Mouse (Mus musculus): ENCODE data around the gene Sbf1.

Sbf1 gene

GRCm38 (mm10) chr15:89315190-89315731 lies at the start of gene Sbf1:
TSS of gene Sbf1 (minus strand) at chr15:89315311.
- peak; percentile 96 for DNase-seq (ENCODE audit: extremely low spot score, low spot score)

- DNase-seq (ENCODE audit: extremely low spot score, low spot score), result no peak
Measured at GRCm38 (mm10) chr15:89363051-89363450, 47.9 kb upstream of the Sbf1 start.

DNA sequence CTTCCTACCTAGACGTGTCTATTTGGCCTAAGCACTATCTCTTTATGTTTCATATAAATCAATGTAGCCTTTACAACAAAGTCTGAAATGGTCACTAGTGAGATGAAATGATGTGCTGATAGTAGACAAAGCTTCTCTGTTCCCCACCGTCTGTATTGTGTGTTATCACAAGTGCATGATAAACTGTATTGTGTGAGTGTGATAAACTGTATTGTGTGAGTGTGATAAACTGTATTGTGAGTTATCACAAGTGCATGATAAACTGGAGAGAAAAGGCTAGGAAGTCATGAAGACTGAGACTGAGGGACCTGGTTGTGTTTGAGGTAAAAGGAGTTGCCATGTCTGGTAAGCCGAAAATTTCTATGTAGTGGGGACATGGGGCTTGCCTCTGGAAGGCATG lies 43.7 kb upstream of the Sbf1 start:
- no peak for DNase-seq (ENCODE audit: extremely low spot score, low spot score)

DNA sequence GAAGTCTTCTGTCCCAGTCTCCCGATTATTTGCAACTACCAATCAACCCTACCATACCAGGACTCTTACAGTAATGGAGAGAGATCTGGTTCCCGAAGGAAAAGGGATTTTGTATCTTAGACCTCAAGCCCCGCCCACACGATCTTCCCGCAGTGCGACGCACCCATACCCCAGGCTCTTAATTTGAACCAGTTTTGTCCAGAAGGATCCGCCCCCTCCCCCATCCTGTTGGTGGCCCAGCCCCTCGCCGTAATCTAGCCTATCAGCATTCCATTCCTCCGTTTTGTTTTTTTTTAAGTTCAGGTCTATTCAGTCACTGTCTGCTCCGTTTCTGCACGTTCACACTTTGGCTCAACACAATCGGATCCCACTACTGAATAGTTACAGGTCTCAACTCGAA lies 41.3 kb upstream of the Sbf1 start:
- DNase-seq (ENCODE audit: extremely low spot score, low spot score), result peak; percentile 88

- DNase-seq (ENCODE audit: extremely low spot score, low spot score), result peak; percentile 99
Measured at GRCm38 (mm10) chr15:89355241-89356187, 40.4 kb upstream of the Sbf1 start, which contains the start of the genes Lmf2 and Ncaph2. TSS of gene Lmf2 (minus strand) at chr15:89355659. TSS of gene Ncaph2 (plus strand) at chr15:89355719.

DNA sequence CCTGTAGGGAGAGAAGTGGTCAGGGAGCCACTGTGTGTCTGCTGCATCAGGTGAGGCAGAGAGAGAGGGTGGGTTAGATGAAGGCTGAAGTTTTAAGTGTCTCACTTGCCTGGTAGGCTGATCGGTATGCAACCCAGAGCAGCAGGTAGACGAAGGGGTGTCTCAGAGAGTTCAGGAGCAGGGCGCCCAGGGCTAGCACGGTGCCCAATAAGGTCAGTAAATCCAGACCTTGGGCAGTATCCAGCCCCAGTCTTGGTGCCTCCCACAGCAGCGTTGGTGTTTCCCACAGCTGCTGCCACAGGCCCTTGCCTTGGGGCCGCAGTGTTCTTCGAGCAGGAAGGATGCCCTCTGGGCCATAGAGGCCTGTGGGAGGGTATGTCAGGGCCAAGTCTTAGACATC lies 39.3 kb upstream of the Sbf1 start:
- DNase-seq (ENCODE audit: extremely low spot score, low spot score), result no peak

GRCm38 (mm10) chr15:89353837-89354236 lies 38.7 kb upstream of the Sbf1 start:
- DNase-seq (ENCODE audit: extremely low spot score, low spot score), result no peak

- DNase-seq (ENCODE audit: extremely low spot score, low spot score), result no peak
Measured at GRCm38 (mm10) chr15:89352795-89353194, 37.7 kb upstream of the Sbf1 start.

- no peak for DNase-seq (ENCODE audit: extremely low spot score, low spot score)
Measured at GRCm38 (mm10) chr15:89352054-89352453, 36.9 kb upstream of the Sbf1 start.

- DNase-seq (ENCODE audit: extremely low spot score, low spot score), result no peak
Measured at GRCm38 (mm10) chr15:89351302-89351701, 36.2 kb upstream of the Sbf1 start.

DNA sequence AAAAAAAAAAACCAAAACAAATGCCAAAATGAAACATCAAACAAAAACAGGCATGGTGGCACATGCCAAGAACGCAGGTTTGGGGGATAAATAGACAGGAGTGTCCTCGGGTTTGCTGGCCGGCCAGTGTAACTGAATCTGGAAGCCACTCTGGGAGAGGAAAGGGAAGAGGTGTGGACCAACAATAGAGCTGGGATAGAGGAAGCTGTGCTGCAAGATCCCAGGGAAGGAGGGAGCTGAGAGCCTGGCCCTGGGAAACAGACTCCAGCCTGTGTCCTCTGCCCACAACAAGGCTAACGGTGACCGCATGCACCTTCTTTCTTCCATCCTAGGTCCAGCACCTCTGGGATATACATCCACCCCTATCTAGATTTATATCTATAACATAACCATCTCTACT lies 35.3 kb upstream of the Sbf1 start:
- no peak for DNase-seq (ENCODE audit: extremely low spot score, low spot score)

- no peak for DNase-seq (ENCODE audit: extremely low spot score, low spot score)
Measured at GRCm38 (mm10) chr15:89343325-89343724, 28.2 kb upstream of the Sbf1 start.

DNA sequence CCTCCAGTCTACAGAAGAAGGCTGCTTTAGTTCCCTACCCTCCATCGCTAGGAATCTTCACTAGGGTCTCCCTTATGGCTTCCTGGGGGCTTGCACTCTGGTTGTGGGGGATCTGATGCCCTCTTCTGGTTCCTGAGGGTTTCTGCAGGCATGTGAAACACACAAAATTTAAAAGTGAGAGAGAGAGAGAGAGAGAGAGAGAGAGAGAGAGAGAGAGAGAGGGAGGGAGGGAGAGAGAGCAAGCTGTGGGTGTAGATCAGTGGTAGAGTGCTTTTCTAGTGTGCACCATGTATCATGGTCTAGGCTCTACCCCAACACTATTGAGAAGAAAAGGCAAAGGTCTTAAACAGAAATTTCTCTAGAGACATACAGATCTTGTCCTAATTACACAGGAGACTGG lies 26.6 kb upstream of the Sbf1 start:
- no peak for DNase-seq (ENCODE audit: extremely low spot score, low spot score)

DNA sequence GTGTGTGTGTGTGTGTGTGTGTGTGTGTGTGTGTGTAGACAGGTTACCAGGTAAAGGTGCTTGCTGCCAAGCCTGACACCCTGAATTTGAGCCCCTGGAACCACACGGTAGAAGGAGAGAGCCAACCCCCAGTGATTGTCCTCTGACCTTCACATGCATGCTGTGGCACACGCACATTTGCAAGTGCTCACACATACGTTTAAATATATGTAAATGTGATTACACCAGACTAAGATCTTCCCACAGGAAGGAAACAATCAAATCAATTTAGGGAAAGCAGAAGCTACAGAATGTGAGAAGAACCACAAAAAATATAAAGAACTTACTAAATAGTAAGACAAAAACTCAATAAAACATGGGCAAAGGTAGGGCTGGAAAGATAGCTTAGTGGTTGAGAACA lies 25.0 kb upstream of the Sbf1 start:
- DNase-seq (ENCODE audit: extremely low spot score, low spot score), result no peak

- DNase-seq (ENCODE audit: extremely low spot score, low spot score), result no peak
Measured at GRCm38 (mm10) chr15:89339696-89340095, 24.6 kb upstream of the Sbf1 start.

- no peak for DNase-seq (ENCODE audit: extremely low spot score, low spot score)
Measured at GRCm38 (mm10) chr15:89336422-89336821, 21.3 kb upstream of the Sbf1 start.

GRCm38 (mm10) chr15:89334774-89335537 lies 19.8 kb upstream of the Sbf1 start:
- no peak for DNase-seq (ENCODE audit: extremely low spot score, low spot score)

- no peak for DNase-seq (ENCODE audit: extremely low spot score, low spot score)
Measured at GRCm38 (mm10) chr15:89334271-89334670, 19.2 kb upstream of the Sbf1 start, which contains the start of gene Miox. TSS of gene Miox (plus strand) at chr15:89334398.

DNA sequence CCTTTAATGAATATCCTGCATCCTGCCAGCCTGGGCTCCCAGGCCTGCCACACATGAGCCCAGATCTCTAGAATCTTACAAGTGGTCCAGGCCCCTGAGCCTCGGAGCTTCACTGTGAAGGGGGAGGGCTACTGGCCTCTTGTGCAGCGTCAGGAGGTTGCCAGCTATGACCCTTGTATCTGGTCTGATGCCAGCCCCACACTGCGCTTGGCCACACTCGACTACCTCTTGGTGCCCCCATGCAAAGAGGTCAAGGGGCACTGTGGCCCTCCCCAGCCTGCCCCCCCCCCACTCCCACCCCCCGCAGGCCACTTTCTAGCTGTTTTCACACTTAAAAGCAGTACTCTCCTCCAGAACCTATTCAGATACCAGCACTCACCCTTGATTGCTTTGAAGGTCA lies 11.3 kb upstream of the Sbf1 start:
- no peak for DNase-seq (ENCODE audit: extremely low spot score, low spot score)

GRCm38 (mm10) chr15:89323656-89324055 lies 8.5 kb upstream of the Sbf1 start:
- no peak for DNase-seq (ENCODE audit: extremely low spot score, low spot score)

- DNase-seq (ENCODE audit: extremely low spot score, low spot score), result no peak
Measured at GRCm38 (mm10) chr15:89322670-89323522, 7.8 kb upstream of the Sbf1 start, which contains the start of gene Adm2. TSS of gene Adm2 (plus strand) at chr15:89322720.
